Mouse (Mus musculus) megakaryocyte, adult 5-6 weeks (primary cell): Measurements from ENCODE around the gene Ppp6r2. TPM values are rescaled to one million over a fixed set of nuclear protein-coding genes. Genes with fewer than 3 reads are reported as not detected.

Experiments used
- ATAC-seq: 2 replicates; pipeline ENCODE4 v1.8.0; 2016; ENCODE audit warnings: mild to moderate bottlenecking, inconsistent platforms; ENCODE audit not compliant: poor library complexity, severe bottlenecking
- total RNA-seq, 2 experiments: library from RNA; stranded (forward) in 1 of 2; stranded (reverse) in 1 of 2; fragments of 153-499, 151-499 nt in 1 of 2; fragments of 221-1000, 200-1000 nt in 1 of 2; gene quantifications; 2 replicates each; pipeline versions ENCODE4 v1.2.3 to v1.2.4; 2015 to 2017

Ppp6r2 gene
- total RNA-seq, 2 experiments from 2014 or later = 10.5 to 12.4 TPM

GRCm38 (mm10) chr15:89241025-89241424, 29.7 kb downstream of the Ppp6r2 start:
- ATAC-seq = no peak

GRCm38 (mm10) chr15:89249063-89249462, 37.7 kb downstream of the Ppp6r2 start:
- ATAC-seq = peak; percentile 62

- ATAC-seq = no peak
Observed at GRCm38 (mm10) chr15:89255330-89255729, 44.0 kb downstream of the Ppp6r2 start.

- ATAC-seq = no peak
Observed at GRCm38 (mm10) chr15:89258997-89259396, 47.6 kb downstream of the Ppp6r2 start.

- ATAC-seq = no peak
Observed at GRCm38 (mm10) chr15:89264485-89264884, 53.1 kb downstream of the Ppp6r2 start.

- ATAC-seq = no peak
Observed at GRCm38 (mm10) chr15:89275497-89275896, 64.1 kb downstream of the Ppp6r2 start.

GRCm38 (mm10) chr15:89277366-89277765, 66.0 kb downstream of the Ppp6r2 start:
- no peak for ATAC-seq

- no peak for ATAC-seq
Observed at GRCm38 (mm10) chr15:89282546-89282945, 71.2 kb downstream of the Ppp6r2 start.

GRCm38 (mm10) chr15:89284094-89284493, 72.7 kb downstream of the Ppp6r2 start:
- no peak for ATAC-seq

GRCm38 (mm10) chr15:89285004-89285403, 73.7 kb downstream of the Ppp6r2 start:
- no peak for ATAC-seq

- ATAC-seq = peak; percentile 8; the same call in 1 of the 2 replicates
Observed at GRCm38 (mm10) chr15:89285478-89285877, 74.1 kb downstream of the Ppp6r2 start.

- ATAC-seq = no peak
Observed at GRCm38 (mm10) chr15:89286114-89286513, 74.8 kb downstream of the Ppp6r2 start.

GRCm38 (mm10) chr15:89286582-89286981, 75.2 kb downstream of the Ppp6r2 start:
- no peak for ATAC-seq

- ATAC-seq = no peak
Observed at GRCm38 (mm10) chr15:89288227-89288767, 76.9 kb downstream of the Ppp6r2 start.

- ATAC-seq = no peak
Observed at GRCm38 (mm10) chr15:89289455-89289854, 78.1 kb downstream of the Ppp6r2 start.

GRCm38 (mm10) chr15:89291521-89291920, 80.2 kb downstream of the Ppp6r2 start:
- no peak for ATAC-seq

- ATAC-seq = no peak
Observed at GRCm38 (mm10) chr15:89292795-89293194, 81.4 kb downstream of the Ppp6r2 start.

GRCm38 (mm10) chr15:89293778-89294177, 82.4 kb downstream of the Ppp6r2 start:
- no peak for ATAC-seq

- no peak for ATAC-seq
Observed at GRCm38 (mm10) chr15:89295580-89296165, 84.3 kb downstream of the Ppp6r2 start.

GRCm38 (mm10) chr15:89296465-89296864, 85.1 kb downstream of the Ppp6r2 start:
- no peak for ATAC-seq

- no peak for ATAC-seq
Observed at GRCm38 (mm10) chr15:89297695-89298094, 86.3 kb downstream of the Ppp6r2 start.

GRCm38 (mm10) chr15:89300180-89300579, 88.8 kb downstream of the Ppp6r2 start:
- ATAC-seq = no peak

- no peak for ATAC-seq
Observed at GRCm38 (mm10) chr15:89300600-89300999, 89.2 kb downstream of the Ppp6r2 start.
